Mouse (Mus musculus) cerebellum, postnatal 14 days (tissue): ENCODE data around the gene Rpl10a.
"Not testable (repeated sequence)": the region's sequence is repeated elsewhere in the genome, so short reads cannot be mapped to it uniquely, and the experiment has no call there.

Experiments
- DNase-seq, 2 experiments: peaks; one replicate each; pipeline ENCODE4 v3.0.0; 2021; ENCODE audit warnings: mixed read lengths in 2 of 2

The Rpl10a gene

GRCm38 (mm10) chr17:28331241-28332112 lies 3.2 kb downstream of the Rpl10a start:
- DNase-seq: no peak

GRCm38 (mm10) chr17:28332113-28332914 lies 4.0 kb downstream of the Rpl10a start:
- no peak for DNase-seq

- no peak for DNase-seq
Measured at GRCm38 (mm10) chr17:28332915-28333546, 4.8 kb downstream of the Rpl10a start.

GRCm38 (mm10) chr17:28335267-28335666 lies 7.0 kb downstream of the Rpl10a start:
- no peak for DNase-seq

GRCm38 (mm10) chr17:28337547-28337946 lies 9.3 kb downstream of the Rpl10a start:
- no peak for DNase-seq

GRCm38 (mm10) chr17:28340578-28340977 lies 12.3 kb downstream of the Rpl10a start:
- no peak for DNase-seq

GRCm38 (mm10) chr17:28341091-28341490 lies 12.8 kb downstream of the Rpl10a start:
- peak; percentile 81 to 88 for DNase-seq

- no peak for DNase-seq
Measured at GRCm38 (mm10) chr17:28344050-28344607, 15.9 kb downstream of the Rpl10a start.

- no peak for DNase-seq
Measured at GRCm38 (mm10) chr17:28344670-28345069, 16.4 kb downstream of the Rpl10a start.

- DNase-seq: peak; percentile 30 to 59
Measured at GRCm38 (mm10) chr17:28345271-28345721, 17.0 kb downstream of the Rpl10a start.

- DNase-seq: no peak
Measured at GRCm38 (mm10) chr17:28345882-28346281, 17.6 kb downstream of the Rpl10a start.

- DNase-seq: no peak
Measured at GRCm38 (mm10) chr17:28347327-28347726, 19.1 kb downstream of the Rpl10a start.

- no peak for DNase-seq
Measured at GRCm38 (mm10) chr17:28348211-28348610, 19.9 kb downstream of the Rpl10a start.

- no peak for DNase-seq
Measured at GRCm38 (mm10) chr17:28349264-28349880, 21.1 kb downstream of the Rpl10a start.

GRCm38 (mm10) chr17:28349901-28350465 lies 21.7 kb downstream of the Rpl10a start:
- no peak for DNase-seq

- peak; percentile 42 to 63 for DNase-seq
Measured at GRCm38 (mm10) chr17:28350466-28351352, 22.4 kb downstream of the Rpl10a start, which contains the start of gene Tead3. Gene Tead3 (minus strand): TSS chr17:28350817.

- DNase-seq: no peak
Measured at GRCm38 (mm10) chr17:28351353-28351890, 23.2 kb downstream of the Rpl10a start.

- no peak for DNase-seq
Measured at GRCm38 (mm10) chr17:28352018-28352417, 23.7 kb downstream of the Rpl10a start.

GRCm38 (mm10) chr17:28355871-28356270 lies 27.6 kb downstream of the Rpl10a start:
- DNase-seq: no peak

- DNase-seq: not testable (repeated sequence)
Measured at GRCm38 (mm10) chr17:28358576-28359261, 30.4 kb downstream of the Rpl10a start.
